ENCODE assay signal across 8 mouse cellular contexts in the genomic region with DNA sequence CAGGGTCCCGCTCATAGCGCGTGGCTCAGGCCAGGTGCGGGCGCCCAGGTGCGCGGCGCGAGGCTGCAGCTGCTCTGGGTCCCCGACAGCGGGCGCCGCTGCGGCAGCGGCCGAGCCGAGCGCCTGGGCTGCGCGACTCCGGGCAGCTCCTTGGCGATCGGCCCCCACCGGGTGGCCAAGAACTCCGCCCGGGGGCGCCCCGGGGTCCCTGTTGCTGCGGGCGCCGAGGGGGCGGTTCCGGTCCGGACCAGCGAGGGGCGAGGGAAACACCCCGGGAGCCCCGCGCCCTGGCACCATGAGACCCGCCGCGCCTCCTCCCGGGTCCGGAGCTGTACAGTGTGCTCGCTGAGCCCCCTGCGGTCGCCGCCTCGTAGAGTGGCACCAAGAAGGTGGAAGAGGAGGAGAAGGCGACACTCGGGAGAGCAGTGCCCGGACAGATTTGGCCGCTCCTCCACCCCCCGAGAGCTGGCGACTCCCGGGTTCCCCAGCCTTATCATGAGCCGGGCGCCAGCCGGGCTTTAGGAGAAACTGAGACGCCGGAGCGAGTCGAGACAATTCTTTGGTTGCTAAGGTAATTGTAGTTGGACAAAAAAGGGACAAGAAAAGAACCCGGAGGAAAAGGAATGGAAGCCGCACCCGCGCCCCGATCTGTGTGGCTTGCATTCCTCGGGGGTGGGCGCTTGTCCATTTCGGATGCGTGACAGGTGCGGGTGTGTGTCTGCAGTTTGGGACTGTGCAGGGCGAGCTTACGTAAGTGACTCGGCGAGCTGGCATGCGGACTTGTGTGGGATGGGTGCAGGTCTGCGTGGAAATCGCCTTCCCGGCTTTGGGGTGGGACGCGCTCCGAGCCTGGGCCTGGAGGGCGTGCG. TPM values are rescaled to one million over a fixed set of nuclear protein-coding genes. Genes with fewer than 3 reads are reported as not detected.
DNase-seq lines count a peak whose midpoint lies in the region; ATAC-seq and TF ChIP-seq lines count a peak whose summit lies in the region.

No protein-coding gene starts in this region.

- WGBS in cerebellum, adult 2 months, result 1% methylated on average over 85 of the region's 86 CpGs
- WGBS in hindbrain, embryonic 12.5 days, result 1% methylated on average over 84 of the region's 86 CpGs
- WGBS in lung, adult 2 months, result 1% methylated on average over 85 of the region's 86 CpGs

- peak; percentile 8 for TF ChIP-seq CTCF in ES-Bruce4 (IDR thresholded peaks at IDR 0.05; ENCODE audit: low read depth, low read length)
- no peak for TF ChIP-seq CTCF in cerebellum, adult 2 months (IDR thresholded peaks at IDR 0.05; ENCODE audit: borderline replicate concordance, insufficient read depth, low read depth, low read length)
- TF ChIP-seq CTCF in lung, adult 2 months (IDR thresholded peaks at IDR 0.05; ENCODE audit: insufficient read depth, low read length), result no peak

- H3K9me3 ChIP-seq in ES-Bruce4 (replicated peaks; ENCODE audit: control insufficient read depth, insufficient read depth, low read length, poor library complexity, severe bottlenecking), result no peaks in the 10 kb centered on the region; the same call in 1 of the 2 replicates
- H3K9me3 ChIP-seq in hindbrain, embryonic 12.5 days (replicated peaks), result no peaks in the 10 kb centered on the region

- H3K27me3 ChIP-seq in ES-Bruce4 (ENCODE audit: control insufficient read depth, insufficient read depth, low read length, poor library complexity, severe bottlenecking), result 0 out of 2 replicates have a peak, but pooled peaks cover 3% of the 10 kb centered on the region
- peaks cover 2% of the 10 kb centered on the region; the same call in 1 of the 2 replicates for H3K27me3 ChIP-seq in cerebellum, adult 2 months (ENCODE audit: control insufficient read depth, insufficient read depth, low read length)
- peaks cover 46% of the 10 kb centered on the region for H3K27me3 ChIP-seq in hindbrain, embryonic 12.5 days

- ATAC-seq in frontal cortex, adult (ENCODE audit: low TSS enrichment), result peak; percentile 69
- peak; percentile 80 for ATAC-seq in hindbrain, embryonic 12.5 days (ENCODE audit: low FRiP score)

- DNase-seq in cerebellum, adult 2 months, result peak; percentile 25 to 41
- DNase-seq in layer of hippocampus, postnatal 14 days (ENCODE audit: low spot score in 2 of 2), result peak; percentile 20 to 32
- peak; percentile 52 for DNase-seq in lung, adult 2 months
- peak; percentile 71 for DNase-seq in retina, embryonic 14.5 days (ENCODE audit: low spot score)
- no peak for DNase-seq in B cell, adult 2 months

- no peaks in the 10 kb centered on the region for H3K36me3 ChIP-seq in ES-Bruce4 (ENCODE audit: control insufficient read depth, insufficient read depth, low read length, poor library complexity, severe bottlenecking)
- no peaks in the 10 kb centered on the region for H3K36me3 ChIP-seq in hindbrain, embryonic 12.5 days

- H3K27ac ChIP-seq in ES-Bruce4 (ENCODE audit: insufficient read depth, low read length), result no peak overlapping the region
- no peak overlapping the region for H3K27ac ChIP-seq in cerebellum, adult 2 months (ENCODE audit: insufficient read depth, low read length)
- no peak overlapping the region for H3K27ac ChIP-seq in hindbrain, embryonic 12.5 days

- no peak for TF ChIP-seq POLR2A in ES-Bruce4 (IDR thresholded peaks at IDR 0.05; ENCODE audit: insufficient read depth, low read length)
- TF ChIP-seq POLR2A in cerebellum, adult 2 months (IDR thresholded peaks at IDR 0.05; ENCODE audit: borderline replicate concordance, insufficient read depth, low read length), result no peak
- no peak for TF ChIP-seq POLR2A in lung, adult 2 months (IDR thresholded peaks at IDR 0.05; ENCODE audit: borderline replicate concordance, extremely low read depth, low read depth, low read length)

- H3K4me3 ChIP-seq in ES-Bruce4 (ENCODE audit: low read depth, low read length), result peak overlapping the region; percentile 49
- H3K4me3 ChIP-seq in cerebellum, adult 2 months (replicated peaks; ENCODE audit: insufficient read depth, low read depth, low read length), result peak overlapping the region; percentile 34
- peak overlapping the region; percentile 58 for H3K4me3 ChIP-seq in hindbrain, embryonic 12.5 days
- H3K4me3 ChIP-seq in lung, adult 2 months (replicated peaks; ENCODE audit: extremely low read depth, low read depth, low read length), result peak overlapping the region; percentile 73

- H3K9ac ChIP-seq in ES-Bruce4 (ENCODE audit: low read depth, poor library complexity, severe bottlenecking), result peak overlapping the region; percentile 73
- peak overlapping the region; percentile 65 for H3K9ac ChIP-seq in hindbrain, embryonic 12.5 days

- no peak for TF ChIP-seq EP300 in ES-Bruce4 (IDR thresholded peaks at IDR 0.05; ENCODE audit: insufficient read depth, low read depth, low read length)

- H3K4me2 ChIP-seq in hindbrain, embryonic 12.5 days (replicated peaks), result peak overlapping the region; percentile 69

- no peaks in the 10 kb centered on the region for H3K4me1 ChIP-seq in ES-Bruce4 (ENCODE audit: control insufficient read depth, insufficient read depth, low read length)
- no peaks in the 10 kb centered on the region for H3K4me1 ChIP-seq in cerebellum, adult 2 months (ENCODE audit: control insufficient read depth, insufficient read depth, low read length)
- peaks cover 13% of the 10 kb centered on the region for H3K4me1 ChIP-seq in hindbrain, embryonic 12.5 days
- H3K4me1 ChIP-seq in lung, adult 2 months (ENCODE audit: control insufficient read depth, insufficient read depth, low read length), result peaks cover 8% of the 10 kb centered on the region

RNA-seq across cellular contexts. Expression of gene Rgs6, which starts 29.0 kb away (rescaled TPM):
- 0.30 and 0.58 TPM in 2 replicates for polyA plus RNA-seq in ES-Bruce4 (2011; ENCODE audit: insufficient read depth, insufficient read length, low read depth, missing spikeins)
- 16.1 and 16.8 TPM in 2 replicates for polyA plus RNA-seq in cerebellum, adult 2 months (2012; rRNA removed)
- polyA plus RNA-seq in hindbrain, embryonic 12.5 days (2016; fragmentation: Nextera tagmentation; extraction: Ambion mirVana), result 2.4 and 3.1 TPM in 2 replicates
- 10 to 100 TPM; 16.3 to 19.9 TPM for total RNA-seq in layer of hippocampus, postnatal 14 days (2021)
- polyA plus RNA-seq in lung, adult 2 months (2012; rRNA removed), result 3.1 and 3.8 TPM in 2 replicates

Comparison
In these comparisons a context has a peak if more than half of its experiments do, and no peak if none do; other contexts are left out.
1. DNase-seq: peak in cerebellum, adult 2 months (2 of 2), layer of hippocampus, postnatal 14 days (2 of 2), lung, adult 2 months (single experiment) and retina, embryonic 14.5 days (single experiment); none in B cell, adult 2 months (0 of 2).
2. Peak in every context shown above with its lines, with median percentiles within 50 percentile points of each other: H3K4me3 ChIP-seq.